Mouse (Mus musculus): ENCODE measurements around the gene Gm44805. TPM values are rescaled to one million over a fixed set of nuclear protein-coding genes. Genes with fewer than 3 reads are reported as not detected.

Gene Gm44805
- total RNA-seq (2021) = not detected

DNA sequence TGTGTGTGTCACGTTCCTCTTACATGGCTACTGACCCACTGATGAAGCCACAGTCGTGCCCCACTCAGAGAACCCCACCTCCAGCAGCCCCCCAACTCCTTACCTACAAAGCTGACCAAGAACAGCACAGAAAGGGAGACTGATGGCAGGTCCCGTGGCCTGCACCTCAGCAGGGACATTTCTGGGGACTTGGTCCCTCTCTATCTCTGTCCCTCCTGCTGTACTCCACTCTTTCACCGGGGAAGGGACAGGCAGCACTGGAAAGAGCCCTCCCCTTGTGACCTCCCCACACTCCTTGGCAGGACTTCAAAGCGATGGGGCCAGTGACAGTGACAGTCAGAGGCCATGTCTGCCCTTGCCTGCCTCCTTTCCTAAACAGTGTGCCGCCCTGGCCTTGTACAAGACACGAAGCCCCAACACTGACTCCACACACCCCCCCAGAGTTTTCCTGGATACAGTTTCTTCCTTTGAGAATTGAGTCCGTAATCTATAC is at the start of gene Gm44805, which contains the start of gene Apoc4:
Gm44805 (minus strand) TSS at position 222 of the 493 bp plus-strand sequence.
Apoc4 (minus strand) TSS at position 278 of the 493 bp plus-strand sequence.
- DNase-seq (ENCODE audit: extremely low spot score in 1 of 2, low spot score in 1 of 2) = no peak

DNA sequence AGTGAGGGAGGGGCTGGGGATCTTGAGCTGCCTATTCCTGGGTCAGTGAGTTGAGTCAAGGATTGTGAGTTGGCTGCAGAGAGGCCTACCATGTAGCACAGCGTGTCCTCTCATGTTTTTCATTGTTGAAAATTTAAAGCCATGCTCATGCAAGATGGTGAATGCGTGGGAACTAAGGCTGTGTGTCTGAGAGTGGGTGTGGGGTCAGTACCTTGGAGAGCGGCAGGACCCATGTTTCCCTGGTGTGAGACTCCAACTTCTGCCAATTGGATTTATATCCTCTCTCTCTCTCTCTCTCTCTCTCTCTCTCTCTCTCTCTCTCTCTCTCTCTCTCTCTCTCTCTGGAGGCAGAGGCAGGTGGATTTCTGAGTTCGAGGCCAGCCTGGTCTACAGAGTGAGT is 45.3 kb upstream of the Gm44805 start:
- no peak for DNase-seq (ENCODE audit: extremely low spot score in 1 of 2, low spot score in 1 of 2)

DNA sequence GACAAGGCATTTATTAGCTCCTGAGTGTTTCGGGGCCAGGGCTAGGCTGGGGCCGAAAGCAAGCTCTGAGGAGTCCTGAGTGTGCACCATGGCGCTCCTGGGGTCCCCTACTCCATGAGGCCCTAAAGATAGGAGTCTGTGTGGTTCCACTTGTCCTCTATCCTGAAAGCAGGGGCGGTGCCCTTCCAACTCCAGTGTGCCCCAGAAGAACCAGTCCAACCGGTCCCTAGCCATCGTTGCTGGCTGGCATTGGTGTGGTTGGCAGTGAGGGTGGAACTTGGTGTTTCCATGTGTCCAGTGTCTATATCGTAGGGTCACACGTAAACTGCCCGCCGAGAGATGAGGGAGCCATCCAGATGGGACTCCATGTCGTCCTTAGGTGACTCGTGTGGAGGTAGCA is 42.9 kb upstream of the Gm44805 start:
- DNase-seq (ENCODE audit: extremely low spot score in 1 of 2, low spot score in 1 of 2) = no peak

DNA sequence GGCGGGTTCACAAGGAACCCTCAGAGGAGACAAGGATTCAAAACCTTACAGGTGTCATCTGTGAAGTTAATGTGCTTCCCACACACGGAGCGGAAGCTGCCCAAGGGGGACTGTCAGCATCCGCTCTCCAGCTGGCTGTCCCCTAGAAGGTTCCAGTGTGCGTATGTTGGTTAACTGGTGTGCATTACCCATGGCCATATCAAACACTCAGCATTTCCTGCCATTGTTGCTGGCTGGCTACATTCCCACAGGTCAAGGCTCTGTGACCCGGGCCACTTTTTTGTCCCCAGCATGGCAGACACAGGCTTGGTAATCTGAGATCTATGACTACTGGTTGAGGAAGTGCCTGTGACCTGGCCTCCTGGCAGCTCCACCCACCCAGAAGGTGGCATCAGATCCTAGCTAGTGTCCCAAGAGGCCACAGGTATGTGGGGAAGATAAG is 41.6 kb upstream of the Gm44805 start:
- DNase-seq (ENCODE audit: extremely low spot score in 1 of 2, low spot score in 1 of 2) = no peak

- DNase-seq (ENCODE audit: extremely low spot score in 1 of 2, low spot score in 1 of 2) = no peak
These were observed 38.0 kb upstream of the Gm44805 start for GRCm38 (mm10) chr7:19719200-19719599.

DNA sequence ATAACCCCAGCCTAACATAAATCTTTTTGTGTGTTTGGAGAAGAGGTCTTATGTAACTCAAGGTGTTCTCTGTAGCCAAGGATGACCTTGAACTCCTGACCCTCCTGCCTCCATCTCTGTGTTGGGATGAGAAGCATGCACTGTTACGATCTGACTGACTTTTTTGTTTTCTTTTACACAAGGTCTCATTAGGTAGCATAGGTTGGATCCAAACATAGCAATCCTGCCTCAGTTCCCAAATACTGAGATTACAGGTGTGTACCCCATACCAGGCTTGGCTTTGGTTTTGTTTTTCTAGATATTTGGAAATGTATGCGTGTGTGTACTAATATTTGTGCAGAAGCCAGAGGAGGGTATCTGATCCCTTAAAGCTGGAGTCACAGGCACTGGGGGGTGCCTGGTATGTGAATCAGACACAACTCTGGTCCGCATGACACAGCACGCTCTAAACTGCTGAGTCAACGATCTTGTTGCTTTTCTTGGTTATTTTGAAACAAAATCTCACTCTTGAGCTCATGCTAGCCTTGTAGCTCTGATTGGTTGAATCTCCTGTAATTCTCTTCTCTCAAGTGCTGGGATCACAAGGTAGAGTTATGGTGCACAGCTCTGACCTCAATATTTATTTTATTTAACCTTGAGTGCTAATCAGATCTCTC is 37.2 kb upstream of the Gm44805 start:
- DNase-seq (ENCODE audit: extremely low spot score in 1 of 2, low spot score in 1 of 2) = no peak

- DNase-seq (ENCODE audit: extremely low spot score in 1 of 2, low spot score in 1 of 2) = no peak
These were observed 36.1 kb upstream of the Gm44805 start for GRCm38 (mm10) chr7:19717346-19717745.

DNA sequence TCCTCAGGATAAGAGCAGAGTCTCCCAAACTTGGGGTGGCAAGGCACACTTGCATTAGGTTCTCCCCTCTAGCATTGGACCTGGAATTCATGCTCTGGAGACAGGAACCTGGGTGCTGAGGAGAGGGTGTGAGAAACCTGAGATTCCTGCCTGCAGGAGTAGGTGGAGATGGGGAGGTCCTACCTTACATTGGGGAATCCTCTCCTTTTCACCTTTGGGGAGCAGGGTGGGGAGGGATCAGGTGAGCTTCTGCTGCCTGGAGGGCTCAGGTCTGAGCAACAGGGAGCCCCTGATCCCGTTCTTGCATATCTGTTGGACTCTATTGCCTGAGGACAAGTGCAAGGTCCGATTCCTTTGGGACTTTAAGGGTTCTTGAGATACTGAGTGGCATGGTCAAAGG is 35.6 kb upstream of the Gm44805 start:
- no peak for DNase-seq (ENCODE audit: extremely low spot score in 1 of 2, low spot score in 1 of 2)

- peak in 1 of 2 experiments; percentile 26 for DNase-seq (ENCODE audit: extremely low spot score in 1 of 2, low spot score in 1 of 2)
These were observed 34.9 kb upstream of the Gm44805 start for GRCm38 (mm10) chr7:19716055-19716682.

DNA sequence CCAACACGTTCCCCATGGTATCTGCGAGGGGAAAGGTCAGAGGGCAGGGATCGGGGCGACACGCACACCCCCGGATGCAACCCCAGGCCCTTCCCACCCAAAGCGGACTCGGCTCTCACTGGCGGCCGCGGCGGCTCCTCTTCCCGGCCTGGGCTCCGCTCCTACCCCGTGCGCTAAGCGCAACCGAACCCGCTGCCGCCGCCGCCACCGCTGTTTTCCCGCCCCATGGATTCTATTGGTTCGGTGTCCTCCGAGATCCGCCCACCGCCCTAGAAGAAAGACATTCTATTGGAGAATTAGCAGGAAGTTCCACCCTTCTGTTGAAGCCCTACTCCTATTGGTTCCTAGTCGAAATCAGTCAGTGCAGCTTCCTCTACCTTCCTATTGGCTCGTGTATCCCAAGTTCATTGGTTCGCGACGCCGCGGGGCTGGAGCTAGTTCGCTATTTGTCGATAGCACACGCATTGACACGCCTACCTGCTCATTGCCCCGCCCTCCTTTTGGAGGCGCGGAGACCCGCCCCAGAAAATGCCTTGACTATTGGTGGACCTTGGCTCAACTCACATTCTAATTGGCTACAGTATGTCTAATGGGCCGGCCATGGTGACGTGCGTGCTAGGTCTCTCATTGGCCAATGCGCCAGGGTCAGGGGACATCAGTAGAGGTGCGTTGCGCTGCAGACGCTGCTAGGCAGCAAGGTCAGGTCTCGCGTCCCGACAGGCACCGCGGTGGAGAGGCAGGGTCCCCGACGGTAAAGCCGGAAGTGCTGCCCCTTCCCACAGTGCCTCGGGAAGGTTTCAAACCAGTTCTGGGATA is 34.2 kb upstream of the Gm44805 start, which contains the start of gene Tomm40:
Tomm40 (minus strand) TSS at position 200 of the 816 bp plus-strand sequence.
- peak; percentile 81 to 88 for DNase-seq (ENCODE audit: extremely low spot score in 1 of 2, low spot score in 1 of 2)

DNA sequence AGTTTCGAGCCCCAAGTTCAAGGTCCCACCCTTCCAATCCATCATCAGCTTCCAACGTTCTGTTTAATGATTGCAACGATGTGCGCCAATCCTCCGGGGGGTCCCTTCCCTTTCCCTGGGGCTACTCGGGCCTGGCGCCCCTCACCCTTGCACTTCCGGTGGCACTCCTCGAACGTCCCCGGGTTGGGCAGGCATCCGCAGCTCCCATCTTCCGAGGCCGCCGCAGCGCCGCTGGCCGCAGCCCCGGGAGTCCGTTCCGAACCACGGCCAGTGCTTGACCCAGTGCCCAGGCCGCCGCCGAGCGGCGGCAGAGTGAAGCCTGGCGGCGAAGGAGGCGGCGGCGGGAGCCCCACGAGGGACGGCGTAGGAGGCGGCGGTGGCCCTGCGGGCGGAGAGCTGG is 33.6 kb upstream of the Gm44805 start:
- no peak for DNase-seq (ENCODE audit: extremely low spot score in 1 of 2, low spot score in 1 of 2)

DNA sequence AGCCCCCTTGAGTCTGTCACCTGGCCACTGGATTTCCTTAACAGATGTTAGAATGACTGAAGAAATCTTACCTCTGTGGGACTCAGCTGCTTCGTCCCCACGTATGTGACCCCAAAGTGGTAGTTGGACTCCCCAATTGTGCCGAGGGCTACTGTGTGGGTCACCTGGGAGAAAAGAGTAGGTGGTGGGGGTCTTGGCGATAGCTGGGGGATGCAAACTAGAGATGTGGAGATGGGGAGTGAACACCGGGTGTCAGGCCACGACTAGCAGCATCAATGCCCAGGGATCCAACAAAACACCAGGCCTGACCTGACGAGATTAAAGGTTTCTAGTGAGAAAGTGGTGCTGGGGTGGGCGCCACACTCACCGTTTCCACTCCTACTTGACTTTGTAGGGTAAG is 32.4 kb upstream of the Gm44805 start:
- no peak for DNase-seq (ENCODE audit: extremely low spot score in 1 of 2, low spot score in 1 of 2)

DNA sequence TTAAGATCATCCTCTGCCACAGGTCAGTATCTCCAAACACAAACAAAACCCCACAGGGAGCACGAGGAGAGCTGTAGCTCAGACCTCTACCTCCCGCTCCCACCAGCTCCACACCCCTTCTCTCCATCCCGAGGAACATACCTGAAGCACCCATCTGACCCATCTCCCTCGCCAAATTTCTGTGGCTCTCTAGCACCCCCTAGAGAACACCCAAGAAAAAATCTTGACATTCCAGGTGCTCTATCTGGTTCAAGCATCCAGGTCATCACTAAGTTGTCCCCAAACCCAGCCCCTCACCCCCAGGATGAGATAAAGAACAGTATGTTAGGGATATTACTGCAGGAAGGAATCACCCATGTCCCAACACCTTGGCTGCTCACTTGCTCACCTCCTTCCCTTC is 32.0 kb upstream of the Gm44805 start:
- DNase-seq (ENCODE audit: extremely low spot score in 1 of 2, low spot score in 1 of 2) = no peak

GRCm38 (mm10) chr7:19712414-19712813 is 31.2 kb upstream of the Gm44805 start:
- no peak for DNase-seq (ENCODE audit: extremely low spot score in 1 of 2, low spot score in 1 of 2)

- DNase-seq (ENCODE audit: extremely low spot score in 1 of 2, low spot score in 1 of 2) = no peak
These were observed 29.4 kb upstream of the Gm44805 start for GRCm38 (mm10) chr7:19710650-19711049.

DNA sequence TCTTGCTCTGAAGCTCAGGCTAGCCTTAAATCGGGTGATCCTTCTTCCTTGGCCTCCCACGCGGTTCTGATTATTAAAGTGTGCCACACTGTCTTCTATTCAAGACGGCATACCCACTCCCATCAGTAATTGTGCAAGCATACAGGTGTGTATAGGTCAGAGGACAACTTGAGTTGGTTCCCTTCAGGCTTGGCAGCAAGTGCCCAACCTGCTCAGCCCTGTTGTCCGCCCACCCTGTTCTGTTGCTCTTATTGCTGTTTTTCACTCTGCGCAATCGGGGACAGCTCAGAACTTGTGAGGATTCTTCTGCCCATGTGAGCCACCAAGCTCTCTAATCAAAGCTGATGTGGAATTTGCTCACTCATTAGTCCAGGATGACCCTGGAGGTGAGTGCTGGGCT is 24.0 kb upstream of the Gm44805 start:
- DNase-seq (ENCODE audit: extremely low spot score in 1 of 2, low spot score in 1 of 2) = no peak

DNA sequence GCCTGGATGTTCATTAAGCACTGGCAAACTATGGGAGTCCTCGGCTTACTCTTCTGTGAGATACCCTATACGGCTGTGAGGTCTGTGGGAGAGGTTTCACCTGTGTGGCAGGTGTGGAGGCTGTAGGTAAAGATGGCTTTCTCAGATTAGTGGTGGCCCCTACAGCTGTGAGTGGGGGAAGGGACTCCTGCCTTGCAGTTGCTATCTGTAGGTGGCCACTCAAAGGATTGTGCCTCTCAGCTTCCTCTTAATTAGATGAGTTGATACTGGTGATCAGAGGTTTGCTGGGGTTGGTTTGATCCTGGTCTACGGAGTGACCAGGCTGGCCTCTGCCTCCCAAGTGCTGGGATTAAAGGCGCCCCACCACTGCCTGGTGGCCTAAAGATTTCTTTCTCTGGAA is 23.3 kb upstream of the Gm44805 start:
- no peak for DNase-seq (ENCODE audit: extremely low spot score in 1 of 2, low spot score in 1 of 2)

DNA sequence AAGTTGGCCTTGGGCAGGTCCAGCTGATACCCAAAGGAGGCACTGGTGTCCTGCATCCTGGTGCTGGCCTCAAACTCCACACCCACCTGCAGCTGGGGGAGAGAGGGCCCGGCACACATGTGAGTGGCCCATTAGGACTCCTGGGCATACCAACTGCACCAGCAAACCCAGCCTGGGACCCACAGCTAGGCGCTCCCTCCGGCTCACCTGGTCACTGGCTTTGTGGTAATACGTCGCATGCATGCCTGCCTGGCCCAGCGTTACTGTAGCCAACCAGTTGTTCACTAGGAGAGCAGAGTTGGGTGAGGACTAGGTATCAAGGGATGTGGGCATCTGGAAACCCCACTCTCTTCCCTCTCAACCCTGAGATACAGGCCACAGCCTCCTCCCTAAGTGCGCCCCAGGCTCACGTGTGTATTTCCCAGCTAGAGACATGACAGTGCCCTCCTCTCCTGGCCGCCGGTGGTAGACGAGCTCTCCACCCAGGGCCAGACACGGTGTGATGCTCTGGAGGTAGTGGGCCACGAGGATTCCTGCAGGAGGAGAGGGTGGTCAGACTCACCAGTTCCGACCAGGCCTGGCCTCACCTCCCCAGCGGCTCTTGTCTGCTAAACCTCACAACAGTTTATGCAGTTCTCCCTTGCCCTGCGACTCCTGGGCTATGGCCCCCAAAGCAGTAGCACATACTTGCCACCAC is 21.8 kb upstream of the Gm44805 start:
- DNase-seq (ENCODE audit: extremely low spot score in 1 of 2, low spot score in 1 of 2) = no peak

DNA sequence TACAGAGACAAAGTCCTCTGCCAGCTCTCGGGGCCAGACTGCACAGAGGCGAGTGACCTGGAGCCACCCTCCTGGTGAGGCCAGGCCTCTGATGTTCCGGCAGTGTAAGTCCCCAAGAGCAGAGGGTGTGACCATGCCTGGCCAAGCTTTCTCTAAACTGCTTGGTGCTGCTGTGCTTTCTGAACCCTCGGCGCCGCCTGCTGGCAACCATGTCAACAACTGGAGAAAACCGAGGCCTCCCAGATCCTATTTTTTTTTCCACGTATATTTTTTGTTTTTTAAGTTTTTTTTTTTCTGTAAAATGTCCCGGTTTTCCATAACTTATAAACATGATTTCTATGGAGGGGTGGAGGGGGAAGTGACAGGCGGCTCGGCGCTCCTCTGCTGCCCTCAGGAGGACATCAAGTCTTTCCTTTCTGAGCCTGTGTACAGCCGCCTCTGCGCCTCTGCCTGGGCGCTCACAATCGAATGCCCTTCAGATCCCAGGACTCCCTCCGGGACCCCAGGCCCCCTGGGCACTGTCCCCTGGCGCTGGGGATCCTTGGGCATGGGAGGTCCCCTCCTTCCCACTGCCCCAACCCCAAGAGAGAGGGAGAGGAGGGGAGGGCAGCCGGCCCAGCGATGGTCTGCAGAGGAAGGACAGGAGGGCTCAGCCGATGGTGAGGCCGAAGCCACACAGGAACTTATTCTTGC is 20.0 kb upstream of the Gm44805 start:
- DNase-seq (ENCODE audit: extremely low spot score in 1 of 2, low spot score in 1 of 2) = peak; percentile 51 to 73
